ENCODE assay signal across 21 mouse cellular contexts in the genomic region with DNA sequence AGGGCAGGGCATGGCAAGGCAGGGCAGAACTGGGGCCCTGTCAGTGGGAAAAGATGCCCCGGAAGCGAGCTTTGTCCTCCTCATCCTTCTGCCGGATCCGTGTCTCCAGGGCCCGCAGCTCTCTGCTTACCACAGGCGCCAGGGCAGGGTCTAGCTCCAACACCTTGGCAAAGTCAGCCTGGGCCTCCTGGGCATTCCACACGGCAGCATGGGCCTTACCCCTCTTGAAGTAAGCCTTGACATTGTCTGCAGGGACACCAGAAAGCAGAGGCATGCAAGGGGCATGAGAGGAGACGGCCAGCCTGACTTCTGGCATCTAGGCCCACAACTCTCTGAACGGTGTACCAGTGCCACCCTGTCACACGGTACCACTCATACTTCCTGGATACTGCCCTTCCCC. TPM values are rescaled to one million over a fixed set of nuclear protein-coding genes. Genes with fewer than 3 reads are reported as not detected.
DNase-seq lines count a peak whose midpoint lies in the region; ATAC-seq and TF ChIP-seq lines count a peak whose summit lies in the region.
"Had no signal": no experiment of that assay in that cellular context is flagged by ENCODE, and none has a peak within 500 bp of the region (broad histone marks: within the 10 kb centered on the region; RNA-seq: fewer than 3 reads in every experiment).

No protein-coding gene starts in this region.

- no peak for TF ChIP-seq CTCF in gastrocnemius, adult 2 months (IDR thresholded peaks at IDR 0.05)
- no peak for TF ChIP-seq CTCF in bone marrow, adult 2 months (IDR thresholded peaks at IDR 0.05; ENCODE audit: control insufficient read depth, insufficient read depth, low read length)

- ATAC-seq in liver, embryonic 11.5 days (replicated peaks; ENCODE audit: low FRiP score), result no peak
- no peak for ATAC-seq in liver, embryonic 13.5 days (ENCODE audit: low read depth)

- no peak for DNase-seq in gastrocnemius, adult 2 months
- DNase-seq in gastrocnemius, postnatal 25 days, result no peak
- no peak for DNase-seq in liver, embryonic 11.5 days (ENCODE audit: low spot score)
- no peak for DNase-seq in liver
- DNase-seq in liver, embryonic 13.5 days, result no peak
- DNase-seq in embryo, embryonic 10.5 days (ENCODE audit: low spot score), result no peak
- DNase-seq in layer of hippocampus, postnatal 36 days, result no peak
- DNase-seq: cerebellum, adult 18-20 months; lung, postnatal 14 days; right cerebral cortex, postnatal 25 days had no signal

- no peak for TF ChIP-seq POLR2A in bone marrow, adult 2 months (IDR thresholded peaks at IDR 0.05; ENCODE audit: borderline replicate concordance, control insufficient read depth, low read depth, low read length)

- H3K4me1 ChIP-seq in liver, embryonic 11.5 days (replicated peaks; ENCODE audit: control insufficient read depth, insufficient read depth, low read length), result peaks cover 17% of the 10 kb centered on the region
- peaks cover 26% of the 10 kb centered on the region for H3K4me1 ChIP-seq in bone marrow, adult 2 months (ENCODE audit: control insufficient read depth, insufficient read depth, low read length)
- H3K4me1 ChIP-seq in liver, embryonic 13.5 days (replicated peaks), result peaks cover 36% of the 10 kb centered on the region
- H3K4me1 ChIP-seq: hindbrain, embryonic 15.5 days; midbrain, embryonic 10.5 days had no signal

- H3K9ac ChIP-seq in liver, embryonic 11.5 days (ENCODE audit: low read depth, low read length), result peak overlapping the region; percentile 52; the same call in 1 of the 2 replicates
- H3K9ac ChIP-seq in liver, embryonic 13.5 days, result peak overlapping the region; percentile 63; the same call in 1 of the 2 replicates
- H3K9ac ChIP-seq: hindbrain, embryonic 15.5 days had no signal

- H3K4me2 ChIP-seq in liver, embryonic 11.5 days, result no peak overlapping the region
- peak overlapping the region; percentile 51 for H3K4me2 ChIP-seq in liver, embryonic 13.5 days
- H3K4me2 ChIP-seq: heart, embryonic 11.5 days; hindbrain, embryonic 15.5 days had no signal

- intact Hi-C loops in gastrocnemius, adult 2 months (cut with DNase I), result no loop called here

- peak overlapping the region; percentile 80; the same call in 1 of the 2 replicates for H3K27ac ChIP-seq in gastrocnemius, adult 2 months
- no peak overlapping the region for H3K27ac ChIP-seq in liver, embryonic 11.5 days (ENCODE audit: low read depth, low read length)
- H3K27ac ChIP-seq in bone marrow, adult 2 months (ENCODE audit: control insufficient read depth, insufficient read depth, low read depth, low read length, poor library complexity), result peak overlapping the region; percentile 94
- peak overlapping the region; percentile 74; the same call in 1 of the 2 replicates for H3K27ac ChIP-seq in liver, embryonic 13.5 days
- H3K27ac ChIP-seq: hindbrain, embryonic 15.5 days; midbrain, embryonic 10.5 days had no signal

- WGBS in liver, embryonic 11.5 days, result 84% methylated on average over 10 of the region's 10 CpGs
- WGBS in bone marrow, adult 2 months, result 71% methylated on average over 10 of the region's 10 CpGs
- WGBS in liver, embryonic 13.5 days (ENCODE audit: insufficient replicate concordance), result 76% methylated on average over 10 of the region's 10 CpGs

- peaks cover 23% of the 10 kb centered on the region for H3K36me3 ChIP-seq in liver, embryonic 11.5 days (ENCODE audit: control insufficient read depth, insufficient read depth, low read length)
- peaks cover 55% of the 10 kb centered on the region for H3K36me3 ChIP-seq in liver, embryonic 13.5 days

- H3K4me3 ChIP-seq in gastrocnemius, adult 2 months, result no peak overlapping the region
- no peak overlapping the region for H3K4me3 ChIP-seq in liver, embryonic 11.5 days (ENCODE audit: low read depth, low read length)
- H3K4me3 ChIP-seq in bone marrow, adult 2 months (replicated peaks; ENCODE audit: control insufficient read depth, low read depth, low read length), result no peak overlapping the region
- H3K4me3 ChIP-seq in liver, embryonic 13.5 days (replicated peaks), result no peak overlapping the region
- H3K4me3 ChIP-seq: hindbrain, embryonic 15.5 days; midbrain, embryonic 10.5 days had no signal

- H3K9me3 ChIP-seq in liver, embryonic 11.5 days (ENCODE audit: control insufficient read depth, low read length), result no peaks in the 10 kb centered on the region
- no peaks in the 10 kb centered on the region for H3K9me3 ChIP-seq in liver, embryonic 13.5 days (replicated peaks)
- H3K9me3 ChIP-seq: hindbrain, embryonic 15.5 days; midbrain, embryonic 10.5 days had no signal

- H3K27me3 ChIP-seq in liver, embryonic 11.5 days (replicated peaks; ENCODE audit: control insufficient read depth, insufficient read depth, low read length), result no peaks in the 10 kb centered on the region
- H3K27me3 ChIP-seq in liver, embryonic 13.5 days, result no peaks in the 10 kb centered on the region
- H3K27me3 ChIP-seq: hindbrain, embryonic 15.5 days had no signal

RNA-seq across cellular contexts. Expression of a gene that starts 11.1 kb away (rescaled TPM):
- total RNA-seq in gastrocnemius, adult 2 months (2021), result 10 to 100 TPM; 69.9 to 71.8 TPM
- 10 to 100 TPM; 58.2 to 68.5 TPM for total RNA-seq in gastrocnemius, postnatal 25 days (2021)
- 56.2 and 61.8 TPM in 2 replicates for polyA plus RNA-seq in liver, embryonic 11.5 days (2014; fragmentation: Nextera tagmentation; extraction: Ambion mirVana)
- polyA plus RNA-seq in bone marrow, adult 2 months (2011; ENCODE audit: insufficient read depth, insufficient read length, low replicate concordance, missing spikeins), result 22.0 and 53.5 TPM in 2 replicates
- polyA plus RNA-seq in liver, embryonic 13.5 days (2015; fragmentation: Nextera tagmentation; extraction: Ambion mirVana), result 37.7 and 38.9 TPM in 2 replicates
- total RNA-seq in layer of hippocampus, postnatal 36 days (2021), result 100 to 1,000 TPM; 108 to 128 TPM

RNA-seq across cellular contexts. Expression of a gene that starts 14.8 kb away (rescaled TPM):
- 1 to 10 TPM; 2.3 to 2.5 TPM for total RNA-seq in gastrocnemius, adult 2 months (2021)
- total RNA-seq in gastrocnemius, postnatal 25 days (2021), result 1 to 10 TPM; 2.8 to 5.7 TPM
- polyA plus RNA-seq in liver, embryonic 11.5 days (2014; fragmentation: Nextera tagmentation; extraction: Ambion mirVana), result 7.2 and 8.0 TPM in 2 replicates
- polyA plus RNA-seq in bone marrow, adult 2 months (2011; ENCODE audit: insufficient read depth, insufficient read length, low replicate concordance, missing spikeins), result 72.3 and 159 TPM in 2 replicates
- 2.8 and 3.1 TPM in 2 replicates for polyA plus RNA-seq in liver, embryonic 13.5 days (2015; fragmentation: Nextera tagmentation; extraction: Ambion mirVana)
- 100 to 1,000 TPM; 169 to 174 TPM for total RNA-seq in layer of hippocampus, postnatal 36 days (2021)

RNA-seq across cellular contexts. Expression of a gene that starts 17.6 kb away (rescaled TPM):
- total RNA-seq in gastrocnemius, adult 2 months (2021), result 10 to 100 TPM; 17.9 to 22.4 TPM
- 10 to 100 TPM; 17.8 to 23.4 TPM for total RNA-seq in gastrocnemius, postnatal 25 days (2021)
- polyA plus RNA-seq in liver, embryonic 11.5 days (2014; fragmentation: Nextera tagmentation; extraction: Ambion mirVana), result 121 and 135 TPM in 2 replicates
- polyA plus RNA-seq in bone marrow, adult 2 months (2011; ENCODE audit: insufficient read depth, insufficient read length, low replicate concordance, missing spikeins), result 93.3 and 143 TPM in 2 replicates
- 94.3 and 94.7 TPM in 2 replicates for polyA plus RNA-seq in liver, embryonic 13.5 days (2015; fragmentation: Nextera tagmentation; extraction: Ambion mirVana)
- 10 to 100 TPM; 29.7 to 46.0 TPM for total RNA-seq in layer of hippocampus, postnatal 36 days (2021)

RNA-seq across cellular contexts. Expression of a gene that starts 25.0 kb away (rescaled TPM):
- not detected for total RNA-seq in gastrocnemius, adult 2 months (2021)
- not detected for total RNA-seq in gastrocnemius, postnatal 25 days (2021)
- not detected in 2 replicates for polyA plus RNA-seq in liver, embryonic 11.5 days (2014; fragmentation: Nextera tagmentation; extraction: Ambion mirVana)
- not detected in 2 replicates for polyA plus RNA-seq in bone marrow, adult 2 months (2011; ENCODE audit: insufficient read depth, insufficient read length, low replicate concordance, missing spikeins)
- 0.02 TPM in 1 of 2 replicates, not detected in the other for polyA plus RNA-seq in liver, embryonic 13.5 days (2015; fragmentation: Nextera tagmentation; extraction: Ambion mirVana)
- under 1 TPM; 0.10 TPM for total RNA-seq in layer of hippocampus, postnatal 36 days (2021)
- total RNA-seq: adrenal gland, postnatal 10 days; gastrocnemius, adult 8-10 months; heart, postnatal 14 days; layer of hippocampus, postnatal 25 days; left cerebral cortex, postnatal 25 days had no signal
- polyA plus RNA-seq: heart, embryonic 11.5 days; midbrain, embryonic 10.5 days; neural tube, embryonic 14.5 days had no signal

RNA-seq across cellular contexts. Expression of a gene that starts 29.3 kb away (rescaled TPM):
- total RNA-seq in gastrocnemius, adult 2 months (2021), result not detected
- not detected for total RNA-seq in gastrocnemius, postnatal 25 days (2021)
- polyA plus RNA-seq in liver, embryonic 11.5 days (2014; fragmentation: Nextera tagmentation; extraction: Ambion mirVana), result 0.21 TPM in 1 of 2 replicates, not detected in the other
- polyA plus RNA-seq in bone marrow, adult 2 months (2011; ENCODE audit: insufficient read depth, insufficient read length, low replicate concordance, missing spikeins), result 0.29 and 0.60 TPM in 2 replicates
- 0.07 and 0.13 TPM in 2 replicates for polyA plus RNA-seq in liver, embryonic 13.5 days (2015; fragmentation: Nextera tagmentation; extraction: Ambion mirVana)
- total RNA-seq in layer of hippocampus, postnatal 36 days (2021), result under 1 TPM; 0.17 to 0.28 TPM
- total RNA-seq: gastrocnemius, adult 8-10 months; heart, postnatal 14 days; left cerebral cortex, postnatal 25 days had no signal
- polyA plus RNA-seq: embryonic facial prominence, embryonic 14.5 days; heart, embryonic 11.5 days; midbrain, embryonic 10.5 days had no signal

Comparison
In these comparisons a context has a peak if more than half of its experiments do, and no peak if none do; other contexts are left out.
1. RNA of a gene that starts 14.8 kb away (total RNA-seq): 169 to 174 TPM in layer of hippocampus, postnatal 36 days; 2.8 to 5.7 TPM in gastrocnemius, postnatal 25 days and 2.3 to 2.5 TPM in gastrocnemius, adult 2 months; every median in the first group is over 10 times any median in the second.